Mouse (Mus musculus) heart, adult 2 months (tissue): ENCODE data around the gene Bach2. TPM values are rescaled to one million over a fixed set of nuclear protein-coding genes. Genes with fewer than 3 reads are reported as not detected.

Experiments
- DNase-seq, 2 experiments: peaks; one replicate each; pipeline ENCODE4 v3.0.0; 2021
- H3K27ac ChIP-seq: fragments of 200-600 bp; 2 replicates; pipeline ENCODE4 v1.8.1; 2022
- H3K27me3 ChIP-seq: fragments of 200-500 bp; 2 replicates; pipeline ENCODE4 v1.6.1; 2012; ENCODE audit warnings: mild to moderate bottlenecking, low read length, inconsistent platforms, mixed read lengths; ENCODE audit not compliant: control insufficient read depth, insufficient read depth
- H3K36me3 ChIP-seq: fragments of 200-500 bp; 2 replicates; pipeline ENCODE4 v1.6.1; 2012; ENCODE audit warnings: low read length, inconsistent platforms; ENCODE audit not compliant: control insufficient read depth, insufficient read depth
- H3K4me1 ChIP-seq: fragments of 200-500 bp; 2 replicates; pipeline ENCODE4 v1.6.1; 2011; ENCODE audit warnings: low read length; ENCODE audit not compliant: control insufficient read depth, insufficient read depth
- H3K4me3 ChIP-seq: fragments of 200-600 bp; 2 replicates; pipeline ENCODE4 v1.8.1; 2022
- H3K79me2 ChIP-seq: fragments of 200-500 bp; replicated peaks from 2 replicates; pipeline ENCODE4 v1.6.1; 2012; ENCODE audit warnings: mild to moderate bottlenecking, inconsistent platforms, low read length, moderate library complexity, mixed read lengths; ENCODE audit not compliant: control insufficient read depth, insufficient read depth
- H3K9ac ChIP-seq: fragments of 200-500 bp; 2 replicates; pipeline ENCODE4 v1.6.1; 2012; ENCODE audit warnings: low read depth, mild to moderate bottlenecking, control low read depth, inconsistent platforms, low read length, mixed read lengths
- CTCF ChIP-seq: fragments of 200-600 bp; IDR thresholded peaks from 2 replicates; pipeline ENCODE4 v1.8.1; 2022; ENCODE audit warnings: antibody characterized with exemption, mild to moderate bottlenecking, moderate library complexity
- EP300 ChIP-seq: fragments of 200-500 bp; IDR thresholded peaks from 2 replicates; pipeline ENCODE4 v1.6.1; 2011; ENCODE audit warnings: low read depth, low read length, control low read depth; ENCODE audit not compliant: insufficient read depth
- POLR2A ChIP-seq: fragments of 200-500 bp; IDR thresholded peaks from 2 replicates; pipeline ENCODE4 v1.6.1; 2011; ENCODE audit warnings: mild to moderate bottlenecking, low read depth, low read length, control low read depth; ENCODE audit not compliant: insufficient read depth
- WGBS: fragments of 180-500 bp; shearing (Covaris S2); methylation state at CpG from one replicate; pipeline ENCODE4 v1.1.7; 2018; 5-methylcytosine and 5-hydroxymethylcytosine counted together
- intact Hi-C: fragments of 180-260 bp; cut with DNase I; formaldehyde crosslinking; loops from one replicate; pipeline ENCODE4 v1.15.1; 2025
- polyA plus RNA-seq: library from polyadenylated mRNA; depleted of rRNA; stranded (reverse); fragments of >200 nt; gene quantifications from 2 replicates; pipeline ENCODE4 v1.2.3, GENCODE M21; 2012
- total RNA-seq, 2 experiments: library from RNA; stranded (reverse); gene quantifications; 2 replicates each; pipeline ENCODE4 v1.2.3; 2021

The Bach2 gene
- total and polyA plus RNA-seq, 3 experiments: 2.4 to 4.2 (median 3.9) TPM

- WGBS: 68% methylated on average over 17 of the region's 17 CpGs
These were observed 331.7 kb downstream of the Bach2 start for GRCm38 (mm10) chr4:32569995-32570938.

GRCm38 (mm10) chr4:32570939-32571317, 332.3 kb downstream of the Bach2 start:
- H3K27ac ChIP-seq: no peak overlapping the region
- no peaks in the 10 kb centered on the region for H3K4me1 ChIP-seq
- H3K9ac ChIP-seq: no peak overlapping the region
- WGBS: 81% methylated on average over 8 of the region's 8 CpGs
- DNase-seq: no peak
- H3K27me3 ChIP-seq: no peaks in the 10 kb centered on the region
- no peaks in the 10 kb centered on the region for H3K79me2 ChIP-seq
- H3K36me3 ChIP-seq: no peaks in the 10 kb centered on the region
- intact Hi-C loops: no loop called here
- no peak overlapping the region for H3K4me3 ChIP-seq
- no peak for TF ChIP-seq EP300
- TF ChIP-seq POLR2A: no peak
- TF ChIP-seq CTCF: no peak

More at GRCm38 (mm10) chr4:32569995-32570938, 331.7 kb downstream of the Bach2 start:
- Histone ChIP-seq H3K4me1 (no peaks in the 10 kb centered on the region), H3K79me2 (no peaks in the 10 kb centered on the region), H3K4me3 (no peak overlapping the region), H3K9ac (no peak overlapping the region), H3K27ac (no peak overlapping the region), H3K36me3 (no peaks in the 10 kb centered on the region), H3K27me3 (no peaks in the 10 kb centered on the region)
- TF ChIP-seq CTCF (0 out of 2 replicates have a peak, but pooled peaks have one; percentile 4), EP300 (0 out of 2 replicates have a peak, but pooled peaks have one; percentile 30), POLR2A (no peak)
- DNase-seq: peak in 1 of 2 experiments; percentile 57
- intact Hi-C loops: no loop called here

GRCm38 (mm10) chr4:32571441-32571840, 332.8 kb downstream of the Bach2 start:
- DNase-seq: no peak
- intact Hi-C loops: no loop called here
- WGBS: 66% methylated on average over 3 of the region's 3 CpGs
- Histone ChIP-seq H3K4me1 (no peaks in the 10 kb centered on the region), H3K36me3 (no peaks in the 10 kb centered on the region), H3K27ac (no peak overlapping the region), H3K79me2 (no peaks in the 10 kb centered on the region), H3K4me3 (no peak overlapping the region), H3K9ac (no peak overlapping the region), H3K27me3 (no peaks in the 10 kb centered on the region)
- TF ChIP-seq POLR2A (no peak), EP300 (no peak), CTCF (no peak)

- Histone ChIP-seq H3K9ac (no peak overlapping the region), H3K27ac (no peak overlapping the region), H3K4me1 (no peaks in the 10 kb centered on the region), H3K27me3 (no peaks in the 10 kb centered on the region), H3K36me3 (no peaks in the 10 kb centered on the region), H3K79me2 (no peaks in the 10 kb centered on the region), H3K4me3 (no peak overlapping the region)
- peak; percentile 86 for TF ChIP-seq CTCF
- TF ChIP-seq EP300: no peak
- no peak for DNase-seq
- WGBS: 56% methylated on average over 1 of the region's 1 CpGs
- intact Hi-C loops: loop anchor here (1.0 to 2.0 kb wide), 3 partner anchors 333 to 517 kb away; partner anchors contain the start of gene Bach2
These were observed 333.5 kb downstream of the Bach2 start for GRCm38 (mm10) chr4:32572118-32572517.

GRCm38 (mm10) chr4:32573586-32573985, 335.0 kb downstream of the Bach2 start:
- Histone ChIP-seq H3K79me2 (no peaks in the 10 kb centered on the region), H3K9ac (no peak overlapping the region), H3K27ac (no peak overlapping the region), H3K27me3 (no peaks in the 10 kb centered on the region), H3K4me3 (no peak overlapping the region), H3K4me1 (no peaks in the 10 kb centered on the region), H3K36me3 (no peaks in the 10 kb centered on the region)
- no peak for DNase-seq
- TF ChIP-seq CTCF (no peak), POLR2A (no peak), EP300 (no peak)
- intact Hi-C loops: loop anchor here (2.0 kb wide), 2 partner anchors 335 to 421 kb away; partner anchors contain the start of gene Bach2
- WGBS: 79% methylated on average over 5 of the region's 5 CpGs

GRCm38 (mm10) chr4:32574604-32575003, 336.0 kb downstream of the Bach2 start:
- no peak overlapping the region for H3K9ac ChIP-seq
- H3K27ac ChIP-seq: no peak overlapping the region
- no peaks in the 10 kb centered on the region for H3K4me1 ChIP-seq
- no peak for TF ChIP-seq EP300
- peak; percentile 37 for TF ChIP-seq CTCF
- H3K4me3 ChIP-seq: no peak overlapping the region
- no peaks in the 10 kb centered on the region for H3K79me2 ChIP-seq
- 95% methylated on average over 1 of the region's 1 CpGs for WGBS
- intact Hi-C loops: no loop called here
- no peaks in the 10 kb centered on the region for H3K27me3 ChIP-seq
- no peak for DNase-seq
- no peaks in the 10 kb centered on the region for H3K36me3 ChIP-seq
